Mouse (Mus musculus) hindbrain, embryonic 15.5 days (tissue): ENCODE data around the gene Xylt1. TPM values are rescaled to one million over a fixed set of nuclear protein-coding genes. Genes with fewer than 3 reads are reported as not detected.

ENCODE experiments used
- ATAC-seq: fragments of 200-750 bp; cut with Nextera tagmentation; 2 replicates; pipeline ENCODE4 v1.8.0; 2017; ENCODE audit warnings: low read depth, moderate number of reproducible peaks, moderate TSS enrichment; ENCODE audit not compliant: low FRiP score
- H3K27ac ChIP-seq: fragments of 300-500 bp; sonication (generic); replicated peaks from 2 replicates; pipeline ENCODE4 v1.5.1; 2015; ENCODE audit warnings: mild to moderate bottlenecking, inconsistent platforms
- H3K27me3 ChIP-seq: fragments of 300-500 bp; sonication (generic); 2 replicates; pipeline ENCODE4 v1.6.1; 2015; ENCODE audit warnings: control low read depth, inconsistent platforms
- H3K36me3 ChIP-seq: fragments of 300-500 bp; sonication (generic); 2 replicates; pipeline ENCODE4 v1.6.1; 2015; ENCODE audit warnings: control low read depth, inconsistent platforms
- H3K4me1 ChIP-seq: fragments of 300-500 bp; sonication (generic); replicated peaks from 2 replicates; pipeline ENCODE4 v1.6.1; 2015; ENCODE audit warnings: control low read depth, inconsistent platforms
- H3K4me2 ChIP-seq: fragments of 300-500 bp; sonication (generic); 2 replicates; pipeline ENCODE4 v1.6.1; 2015; ENCODE audit warnings: moderate library complexity, mild to moderate bottlenecking, inconsistent platforms
- H3K4me3 ChIP-seq: fragments of 300-500 bp; sonication (generic); 2 replicates; pipeline ENCODE4 v1.5.1; 2015; ENCODE audit warnings: mild to moderate bottlenecking, inconsistent platforms
- H3K9ac ChIP-seq: fragments of 300-500 bp; sonication (generic); 2 replicates; pipeline ENCODE4 v1.6.1; 2015; ENCODE audit warnings: inconsistent platforms
- H3K9me3 ChIP-seq: fragments of 300-500 bp; sonication (generic); 2 replicates; pipeline ENCODE4 v1.6.1; 2016; ENCODE audit warnings: control low read depth, inconsistent platforms
- WGBS: fragments of 180-500 bp; shearing (Covaris S2); methylation state at CpG from one replicate; pipeline ENCODE4 v1.1.7; 2015; 5-methylcytosine and 5-hydroxymethylcytosine counted together
- polyA plus RNA-seq: library from polyadenylated mRNA; unstranded; fragments of >200 nt; fragmentation: Nextera tagmentation; extraction: Ambion mirVana; gene quantifications from 2 replicates; pipeline ENCODE4 v1.2.1, GENCODE M21; 2015

The Xylt1 gene
- polyA plus RNA-seq, 1 experiment from 2014 or later: 4.0 TPM

DNA sequence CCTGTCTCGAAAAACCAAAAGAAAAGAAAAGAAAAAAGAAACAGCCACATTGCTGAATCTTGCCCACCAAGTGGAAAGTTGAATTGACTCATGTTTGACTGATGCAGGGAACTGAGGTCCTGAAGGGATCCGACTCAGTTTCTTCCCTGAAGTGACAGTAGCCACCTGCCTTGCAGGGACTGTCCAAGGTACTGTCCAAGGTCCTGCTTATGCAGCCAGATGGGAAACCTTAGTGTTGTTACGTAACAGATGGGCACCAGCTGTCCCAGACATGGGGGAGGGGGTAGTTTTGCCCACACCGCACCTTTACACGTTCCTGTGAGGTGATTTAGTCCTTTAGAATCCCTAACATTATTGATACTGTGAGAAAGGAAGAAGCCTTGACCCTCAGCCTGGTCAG lies 235.5 kb downstream of the Xylt1 start:
- Histone ChIP-seq H3K9ac (no peak overlapping the region), H3K9me3 (no peaks in the 10 kb centered on the region), H3K4me1 (peaks cover 26% of the 10 kb centered on the region), H3K27me3 (no peaks in the 10 kb centered on the region), H3K36me3 (no peaks in the 10 kb centered on the region), H3K27ac (no peak overlapping the region), H3K4me3 (no peak overlapping the region), H3K4me2 (no peak overlapping the region)
- ATAC-seq: no peak
- 70% methylated on average over 5 of the region's 5 CpGs for WGBS

GRCm38 (mm10) chr7:117618715-117619150 lies 238.0 kb downstream of the Xylt1 start:
- WGBS: 21% methylated on average over 4 of the region's 4 CpGs
- Histone ChIP-seq H3K4me3 (no peak overlapping the region), H3K9me3 (no peaks in the 10 kb centered on the region), H3K9ac (no peak overlapping the region), H3K4me1 (peaks cover 26% of the 10 kb centered on the region), H3K27me3 (no peaks in the 10 kb centered on the region), H3K36me3 (no peaks in the 10 kb centered on the region), H3K27ac (no peak overlapping the region), H3K4me2 (no peak overlapping the region)
- ATAC-seq: 0 out of 2 replicates have a peak, but pooled peaks have one; percentile 55

DNA sequence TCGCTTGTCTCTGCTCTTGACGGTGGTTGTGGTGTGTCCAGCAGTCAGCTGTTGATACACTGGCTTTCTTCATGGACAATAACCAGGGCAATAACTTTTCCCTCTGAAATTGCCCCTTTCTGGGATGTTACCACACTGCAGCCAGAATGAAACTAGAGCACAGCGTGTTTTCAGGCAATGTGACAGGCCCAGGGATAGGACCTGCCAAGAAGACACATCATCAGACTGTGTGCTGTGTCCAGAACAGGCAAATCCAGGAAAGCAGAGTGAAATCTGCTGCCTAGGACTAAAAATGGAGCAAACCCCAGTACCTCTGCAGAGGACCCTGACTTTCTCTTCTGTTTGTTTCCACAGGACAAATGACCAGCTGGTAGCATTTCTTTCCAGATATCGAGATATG lies 240.8 kb downstream of the Xylt1 start:
- Histone ChIP-seq H3K9ac (no peak overlapping the region), H3K27me3 (no peaks in the 10 kb centered on the region), H3K27ac (no peak overlapping the region), H3K36me3 (no peaks in the 10 kb centered on the region), H3K4me2 (no peak overlapping the region), H3K4me3 (no peak overlapping the region), H3K4me1 (peaks cover 26% of the 10 kb centered on the region), H3K9me3 (no peaks in the 10 kb centered on the region)
- ATAC-seq: no peak
- 75% methylated on average over 4 of the region's 4 CpGs for WGBS

DNA sequence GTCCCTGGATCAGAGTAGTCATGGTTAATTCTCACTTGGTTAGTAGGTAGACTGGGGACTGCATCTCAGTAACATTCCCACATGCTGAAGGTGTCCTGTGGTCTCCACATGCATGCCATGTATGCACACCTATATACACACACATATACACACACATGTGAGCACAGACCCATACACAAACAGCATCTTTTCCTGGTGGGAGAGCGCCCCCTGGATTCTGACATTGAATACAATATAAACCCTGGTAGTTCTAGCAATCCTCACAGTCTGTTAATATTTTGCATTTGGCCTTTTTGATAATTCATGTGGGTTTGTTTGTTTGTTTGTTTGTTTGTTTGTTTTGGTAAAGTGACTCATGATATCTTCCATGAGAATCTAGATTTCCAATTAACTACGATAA lies 242.0 kb downstream of the Xylt1 start:
- 75% methylated on average over 2 of the region's 2 CpGs for WGBS
- no peak overlapping the region for H3K4me3 ChIP-seq
- H3K9me3 ChIP-seq: no peaks in the 10 kb centered on the region
- no peak overlapping the region for H3K4me2 ChIP-seq
- H3K36me3 ChIP-seq: no peaks in the 10 kb centered on the region
- H3K27me3 ChIP-seq: no peaks in the 10 kb centered on the region
- H3K4me1 ChIP-seq: peaks cover 19% of the 10 kb centered on the region
- H3K9ac ChIP-seq: no peak overlapping the region
- no peak for ATAC-seq
- H3K27ac ChIP-seq: no peak overlapping the region

DNA sequence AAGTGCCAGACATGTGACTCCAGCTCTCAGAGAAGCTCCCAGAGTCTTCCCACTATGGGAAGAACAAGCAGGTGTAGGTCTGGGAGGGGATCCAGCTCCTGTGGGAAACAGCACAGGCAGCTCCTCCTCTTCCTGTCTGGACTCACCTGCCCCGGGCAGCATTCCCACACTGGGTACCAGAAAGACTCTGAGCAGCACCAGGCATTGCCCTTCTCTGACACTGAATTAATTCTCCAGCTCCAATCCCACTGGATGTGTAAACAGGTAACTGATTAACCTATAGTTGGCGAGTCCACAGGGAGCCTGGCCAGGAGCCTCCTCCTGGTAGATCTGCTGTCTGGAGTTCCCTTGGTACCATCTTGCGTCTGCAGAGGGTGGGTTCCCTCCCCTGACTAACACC lies 248.0 kb downstream of the Xylt1 start:
- Histone ChIP-seq H3K27ac (no peak overlapping the region), H3K4me3 (no peak overlapping the region), H3K9ac (no peak overlapping the region), H3K4me2 (no peak overlapping the region), H3K27me3 (no peaks in the 10 kb centered on the region), H3K9me3 (no peaks in the 10 kb centered on the region), H3K4me1 (peaks cover 7% of the 10 kb centered on the region; the same call in 1 of the 2 replicates), H3K36me3 (no peaks in the 10 kb centered on the region)
- ATAC-seq: no peak
- 59% methylated on average over 3 of the region's 3 CpGs for WGBS

DNA sequence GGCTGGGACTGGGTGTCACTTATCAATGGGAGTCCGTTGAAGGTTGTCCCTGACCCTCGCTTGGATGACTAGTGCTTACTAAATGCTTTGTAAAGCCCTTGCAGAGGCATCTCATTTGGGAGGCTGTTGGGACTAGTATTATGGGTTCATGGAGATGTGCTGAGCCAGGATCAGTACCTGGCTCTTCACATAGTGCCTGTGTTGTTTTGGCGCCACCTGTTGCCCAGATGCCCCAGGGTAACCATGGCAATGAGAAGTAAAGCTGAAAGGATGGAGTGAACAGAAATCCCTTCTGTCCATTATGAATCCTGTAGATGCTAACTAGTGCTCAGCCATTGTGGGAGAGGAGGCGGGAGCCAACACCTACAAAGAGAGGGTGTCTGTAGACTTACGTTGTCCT lies 249.9 kb downstream of the Xylt1 start:
- ATAC-seq: no peak
- H3K4me3 ChIP-seq: no peak overlapping the region
- no peaks in the 10 kb centered on the region for H3K36me3 ChIP-seq
- H3K27ac ChIP-seq: no peak overlapping the region
- WGBS: 65% methylated on average over 5 of the region's 5 CpGs
- no peak overlapping the region for H3K4me2 ChIP-seq
- no peak overlapping the region for H3K9ac ChIP-seq
- no peaks in the 10 kb centered on the region for H3K9me3 ChIP-seq
- peaks cover 12% of the 10 kb centered on the region; the same call in 1 of the 2 replicates for H3K4me1 ChIP-seq
- H3K27me3 ChIP-seq: no peaks in the 10 kb centered on the region

GRCm38 (mm10) chr7:117635584-117635983 lies 254.8 kb downstream of the Xylt1 start:
- Histone ChIP-seq H3K9ac (no peak overlapping the region), H3K4me3 (no peak overlapping the region), H3K36me3 (peaks cover 9% of the 10 kb centered on the region; the same call in 1 of the 2 replicates), H3K9me3 (no peaks in the 10 kb centered on the region), H3K27me3 (no peaks in the 10 kb centered on the region), H3K27ac (no peak overlapping the region; the same call in 1 of the 2 replicates), H3K4me1 (peaks cover 9% of the 10 kb centered on the region; the same call in 1 of the 2 replicates), H3K4me2 (no peak overlapping the region)
- no peak for ATAC-seq
- 57% methylated on average over 4 of the region's 4 CpGs for WGBS

- Histone ChIP-seq H3K27me3 (no peaks in the 10 kb centered on the region), H3K9me3 (no peaks in the 10 kb centered on the region), H3K36me3 (peaks cover 9% of the 10 kb centered on the region; the same call in 1 of the 2 replicates), H3K4me3 (no peak overlapping the region), H3K27ac (no peak overlapping the region), H3K9ac (no peak overlapping the region), H3K4me1 (peaks cover 9% of the 10 kb centered on the region; the same call in 1 of the 2 replicates), H3K4me2 (no peak overlapping the region)
- 82% methylated on average over 3 of the region's 3 CpGs for WGBS
- ATAC-seq: no peak
Observed at GRCm38 (mm10) chr7:117636713-117637112, 255.9 kb downstream of the Xylt1 start.

- Histone ChIP-seq H3K27me3 (no peaks in the 10 kb centered on the region), H3K4me1 (peaks cover 9% of the 10 kb centered on the region; the same call in 1 of the 2 replicates), H3K36me3 (peaks cover 9% of the 10 kb centered on the region; the same call in 1 of the 2 replicates), H3K27ac (no peak overlapping the region), H3K4me3 (no peak overlapping the region), H3K4me2 (no peak overlapping the region), H3K9me3 (no peaks in the 10 kb centered on the region), H3K9ac (no peak overlapping the region)
- 98% methylated on average over 2 of the region's 2 CpGs for WGBS
- no peak for ATAC-seq
Observed at GRCm38 (mm10) chr7:117637997-117638396, 257.2 kb downstream of the Xylt1 start.

DNA sequence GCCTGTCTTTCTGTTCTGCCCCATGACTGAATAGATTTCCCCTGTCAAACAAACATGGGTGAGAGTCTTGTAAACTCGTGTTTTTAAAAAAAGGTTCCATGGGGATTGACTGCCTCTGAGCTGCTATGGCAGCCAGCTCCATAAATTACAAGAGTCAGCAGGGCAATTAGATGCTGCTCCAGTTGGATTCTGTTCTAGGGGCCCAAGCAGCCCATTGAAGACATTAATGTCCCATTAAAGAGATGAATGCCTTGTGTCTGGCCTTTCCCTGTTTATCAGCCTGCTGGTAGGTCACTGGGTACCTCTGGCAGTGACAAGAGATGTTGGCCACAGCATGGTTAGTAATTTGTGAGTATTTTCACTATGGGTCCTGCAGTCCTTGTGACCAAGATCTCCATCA lies 271.9 kb downstream of the Xylt1 start:
- 50% methylated on average over 1 of the region's 1 CpGs for WGBS
- no peaks in the 10 kb centered on the region for H3K36me3 ChIP-seq
- no peak for ATAC-seq
- no peak overlapping the region for H3K27ac ChIP-seq
- H3K9ac ChIP-seq: no peak overlapping the region
- H3K4me3 ChIP-seq: no peak overlapping the region
- H3K27me3 ChIP-seq: no peaks in the 10 kb centered on the region
- no peaks in the 10 kb centered on the region for H3K4me1 ChIP-seq
- no peak overlapping the region for H3K4me2 ChIP-seq
- no peaks in the 10 kb centered on the region for H3K9me3 ChIP-seq

DNA sequence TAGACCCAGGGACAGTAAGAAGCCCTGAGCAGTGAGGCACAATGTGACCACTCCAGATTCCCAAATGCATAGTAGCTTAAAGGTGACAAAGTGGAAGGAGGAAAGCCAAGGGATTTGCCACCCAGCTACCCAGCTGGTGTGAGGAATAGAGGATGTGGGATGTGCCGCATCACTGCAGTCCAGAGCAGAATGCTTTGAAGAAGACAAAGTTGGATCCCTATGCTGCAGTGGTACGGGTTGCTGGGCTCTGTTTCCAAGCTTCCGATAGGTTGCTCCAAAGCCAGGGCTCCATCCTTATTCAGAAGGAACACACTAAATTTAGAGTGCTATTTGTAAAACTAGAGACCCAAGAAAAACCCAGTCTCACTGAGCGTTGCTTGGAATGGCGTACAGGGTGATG lies 275.0 kb downstream of the Xylt1 start:
- whole genome bisulfite sequencing: 94% methylated on average over 5 of the region's 5 CpGs
- no peak overlapping the region for H3K9ac ChIP-seq
- H3K36me3 ChIP-seq: no peaks in the 10 kb centered on the region
- no peaks in the 10 kb centered on the region for H3K27me3 ChIP-seq
- no peak for ATAC-seq
- H3K4me2 ChIP-seq: no peak overlapping the region
- no peak overlapping the region for H3K27ac ChIP-seq
- 0 out of 2 replicates have a peak, but pooled peaks cover 5% of the 10 kb centered on the region for H3K4me1 ChIP-seq
- H3K9me3 ChIP-seq: no peaks in the 10 kb centered on the region
- H3K4me3 ChIP-seq: no peak overlapping the region

DNA sequence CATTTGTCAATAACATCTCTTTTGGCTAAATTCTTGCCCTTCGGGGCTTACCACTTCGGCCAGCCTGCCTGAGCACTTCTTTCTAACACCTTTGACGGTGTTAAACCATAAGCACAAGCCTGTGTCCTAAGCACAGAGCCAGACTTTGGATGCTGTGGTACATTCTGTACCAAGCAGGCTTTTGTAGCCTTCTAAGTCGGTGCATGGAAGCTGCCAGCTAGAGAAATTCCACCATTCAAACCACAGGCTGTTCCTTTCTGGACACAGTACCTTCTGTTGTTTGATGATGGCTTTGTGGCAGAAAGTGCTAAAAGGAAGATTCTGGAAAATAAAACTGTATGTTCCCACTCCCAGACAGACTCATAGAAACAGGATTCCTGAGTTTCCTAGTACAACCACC lies 277.4 kb downstream of the Xylt1 start:
- WGBS: 92% methylated on average over 4 of the region's 4 CpGs
- no peaks in the 10 kb centered on the region for H3K27me3 ChIP-seq
- H3K27ac ChIP-seq: no peak overlapping the region
- no peak overlapping the region for H3K9ac ChIP-seq
- 0 out of 2 replicates have a peak, but pooled peaks cover 5% of the 10 kb centered on the region for H3K4me1 ChIP-seq
- no peak overlapping the region for H3K4me2 ChIP-seq
- ATAC-seq: no peak
- H3K4me3 ChIP-seq: no peak overlapping the region
- no peaks in the 10 kb centered on the region for H3K9me3 ChIP-seq
- no peaks in the 10 kb centered on the region for H3K36me3 ChIP-seq

GRCm38 (mm10) chr7:117658739-117659138 lies 278.0 kb downstream of the Xylt1 start:
- H3K9me3 ChIP-seq: no peaks in the 10 kb centered on the region
- 73% methylated on average over 4 of the region's 4 CpGs for WGBS

More at GRCm38 (mm10) chr7:117658739-117659138, 278.0 kb downstream of the Xylt1 start:
- no peak for ATAC-seq
- no peak overlapping the region for H3K4me3 ChIP-seq
- no peaks in the 10 kb centered on the region for H3K27me3 ChIP-seq
- H3K4me1 ChIP-seq: 0 out of 2 replicates have a peak, but pooled peaks cover 5% of the 10 kb centered on the region
- no peak overlapping the region for H3K9ac ChIP-seq
- no peak overlapping the region for H3K4me2 ChIP-seq
- no peaks in the 10 kb centered on the region for H3K36me3 ChIP-seq
- H3K27ac ChIP-seq: no peak overlapping the region
